Mouse (Mus musculus) kidney, embryonic 16.5 days (tissue): ENCODE results near the gene Nrtn. TPM values are rescaled to one million over a fixed set of nuclear protein-coding genes. Genes with fewer than 3 reads are reported as not detected.

Experiments used
- ATAC-seq: fragments of 200-750 bp; cut with Nextera tagmentation; 2 replicates; pipeline ENCODE4 v1.8.0; 2017; ENCODE audit warnings: moderate TSS enrichment; ENCODE audit not compliant: low FRiP score, low TSS enrichment
- H3K27ac ChIP-seq: fragments of 300-500 bp; sonication (generic); 2 replicates; pipeline ENCODE4 v1.5.1; 2014; ENCODE audit warnings: low read length
- H3K27me3 ChIP-seq: fragments of 300-500 bp; sonication (generic); 2 replicates; pipeline ENCODE4 v1.6.1; 2014; ENCODE audit warnings: low read length, control low read depth, mixed read lengths; ENCODE audit not compliant: insufficient read depth
- H3K36me3 ChIP-seq: fragments of 300-500 bp; sonication (generic); 2 replicates; pipeline ENCODE4 v1.6.1; 2014; ENCODE audit warnings: low read length, control low read depth, mixed read lengths; ENCODE audit not compliant: insufficient read depth
- H3K4me1 ChIP-seq: fragments of 300-500 bp; sonication (generic); 2 replicates; pipeline ENCODE4 v1.6.1; 2014; ENCODE audit warnings: low read length, control low read depth, mixed read lengths; ENCODE audit not compliant: insufficient read depth
- H3K4me2 ChIP-seq: fragments of 300-500 bp; sonication (generic); replicated peaks from 2 replicates; pipeline ENCODE4 v1.6.1; 2014; ENCODE audit warnings: low read depth, low read length
- H3K4me3 ChIP-seq: fragments of 300-500 bp; sonication (generic); 2 replicates; pipeline ENCODE4 v1.5.1; 2014; ENCODE audit warnings: mild to moderate bottlenecking, low read length
- H3K9ac ChIP-seq: fragments of 300-500 bp; sonication (generic); replicated peaks from 2 replicates; pipeline ENCODE4 v1.6.1; 2014; ENCODE audit warnings: low read length
- H3K9me3 ChIP-seq: fragments of 300-500 bp; sonication (generic); 2 replicates; pipeline ENCODE4 v1.6.1; 2016; ENCODE audit warnings: low read length, control low read depth
- WGBS: fragments of 180-500 bp; shearing (Covaris S2); extraction: QIAGEN DNeasy Blood & Tissue Kit; methylation state at CpG from one replicate; pipeline ENCODE4 v1.1.7; 2014; 5-methylcytosine and 5-hydroxymethylcytosine counted together
- polyA plus RNA-seq: library from polyadenylated mRNA; unstranded; fragments of >200 nt; fragmentation: Nextera tagmentation; extraction: Ambion mirVana; gene quantifications from 2 replicates; pipeline ENCODE4 v1.2.1, GENCODE M21; 2015

Gene Nrtn
- polyA plus RNA-seq, 1 experiment from 2014 or later = 5.4 TPM

GRCm38 (mm10) chr17:56706515-56706914, 50.8 kb downstream of the Nrtn start:
- WGBS = 90% methylated on average over 1 of the region's 1 CpGs
- ATAC-seq = no peak

GRCm38 (mm10) chr17:56703038-56703437, 54.3 kb downstream of the Nrtn start:
- no peak overlapping the region for H3K4me3 ChIP-seq
- H3K9ac ChIP-seq = no peak overlapping the region
- H3K27ac ChIP-seq = no peak overlapping the region
- H3K4me2 ChIP-seq = no peak overlapping the region
- H3K36me3 ChIP-seq = peaks cover 94% of the 10 kb centered on the region
- no peaks in the 10 kb centered on the region for H3K27me3 ChIP-seq
- no peak for ATAC-seq
- no peaks in the 10 kb centered on the region for H3K4me1 ChIP-seq
- 66% methylated on average over 4 of the region's 4 CpGs for WGBS
- H3K9me3 ChIP-seq = no peaks in the 10 kb centered on the region

More at GRCm38 (mm10) chr17:56706515-56706914, 50.8 kb downstream of the Nrtn start:
- no peaks in the 10 kb centered on the region for H3K27me3 ChIP-seq
- H3K9me3 ChIP-seq = no peaks in the 10 kb centered on the region
- no peaks in the 10 kb centered on the region for H3K4me1 ChIP-seq
- H3K36me3 ChIP-seq = peaks cover 95% of the 10 kb centered on the region
- H3K4me2 ChIP-seq = no peak overlapping the region
- H3K27ac ChIP-seq = no peak overlapping the region
- no peak overlapping the region for H3K4me3 ChIP-seq
- H3K9ac ChIP-seq = no peak overlapping the region

Other genes starting within 250 kb of the Nrtn start
- gene Znrf4, start 245.1 kb downstream of the Nrtn start, polyA plus RNA-seq = not detected in 2 replicates
- 1.8 and 2.4 TPM in 2 replicates for gene Gm20219, start 203.1 kb downstream of the Nrtn start, polyA plus RNA-seq
- gene Safb2, start 172.9 kb downstream of the Nrtn start, polyA plus RNA-seq = 80.2 and 86.0 TPM in 2 replicates
- 123 and 133 TPM in 2 replicates for gene Safb, start 172.7 kb downstream of the Nrtn start, polyA plus RNA-seq
- gene 2410015M20Rik, start 147.8 kb downstream of the Nrtn start, polyA plus RNA-seq = 242 and 284 TPM in 2 replicates
- 1,616 and 1,628 TPM in 2 replicates for gene Rpl36, start 144.1 kb downstream of the Nrtn start, polyA plus RNA-seq
- 66.1 and 66.4 TPM in 2 replicates for gene Lonp1, start 130.6 kb downstream of the Nrtn start, polyA plus RNA-seq
- gene Catsperd, start 129.4 kb downstream of the Nrtn start, polyA plus RNA-seq = 1.1 and 1.3 TPM in 2 replicates
- gene Ranbp3, start 84.2 kb downstream of the Nrtn start, polyA plus RNA-seq = 106 and 107 TPM in 2 replicates
- gene Ndufa11, start 39.8 kb downstream of the Nrtn start, polyA plus RNA-seq = 479 and 501 TPM in 2 replicates
- 22.4 and 23.2 TPM in 2 replicates for gene Vmac, start 39.5 kb downstream of the Nrtn start, polyA plus RNA-seq
- 55.4 and 59.7 TPM in 2 replicates for gene Dus3l, start 7.2 kb upstream of the Nrtn start, polyA plus RNA-seq
- gene Prr22, start 12.7 kb upstream of the Nrtn start, polyA plus RNA-seq = 1.6 and 1.8 TPM in 2 replicates
- 3.4 and 4.4 TPM in 2 replicates for gene Rfx2, start 73.5 kb upstream of the Nrtn start, polyA plus RNA-seq
- not detected in 2 replicates for gene Acsbg2, start 116.9 kb upstream of the Nrtn start, polyA plus RNA-seq
- 0.24 and 0.58 TPM in 2 replicates for gene 1700061G19Rik, start 117.9 kb upstream of the Nrtn start, polyA plus RNA-seq
- gene Mllt1, start 177.9 kb upstream of the Nrtn start, polyA plus RNA-seq = 43.9 and 53.1 TPM in 2 replicates
- not detected in 2 replicates for gene Acer1, start 224.6 kb upstream of the Nrtn start, polyA plus RNA-seq
- 175 and 178 TPM in 2 replicates for gene Clpp, start 232.8 kb upstream of the Nrtn start, polyA plus RNA-seq
- gene Alkbh7, start 239.8 kb upstream of the Nrtn start, polyA plus RNA-seq = 57.4 and 58.0 TPM in 2 replicates
- 0.64 TPM in 1 of 2 replicates, not detected in the other for gene Pspn, start 242.5 kb upstream of the Nrtn start, polyA plus RNA-seq